Mouse (Mus musculus) C2C12 (cell line): ENCODE results near the gene Chl1.

Source experiments
- CEBPB ChIP-seq: IDR thresholded peaks from one replicate; pipeline ENCODE4 v1.6.1; 2011; ENCODE audit warnings: low read depth, mild to moderate bottlenecking, control low read depth, moderate library complexity
- CTCF ChIP-seq: IDR thresholded peaks from one replicate; pipeline ENCODE4 v1.5.1; 2011; ENCODE audit not compliant: control insufficient read depth, insufficient read depth, insufficient read length
- MAX ChIP-seq: IDR thresholded peaks from one replicate; pipeline ENCODE4 v1.6.1; 2011; ENCODE audit warnings: mild to moderate bottlenecking, control low read depth
- MYOD1 ChIP-seq: IDR thresholded peaks from one replicate; pipeline ENCODE4 v1.6.1; 2011; ENCODE audit warnings: low read depth; ENCODE audit not compliant: control insufficient read depth, insufficient read length
- USF1 ChIP-seq: IDR thresholded peaks from one replicate; pipeline ENCODE4 v1.6.1; 2011; ENCODE audit warnings: low read depth, mild to moderate bottlenecking, control low read depth, moderate library complexity

- no peak for TF ChIP-seq CTCF
- TF ChIP-seq USF1 = no peak
- no peak for TF ChIP-seq MAX
- no peak for TF ChIP-seq CEBPB
- TF ChIP-seq MYOD1 = no peak
Observed at GRCm38 (mm10) chr6:103620880-103621279, 110.5 kb downstream of the Chl1 start.
